Mouse (Mus musculus): Measurements from ENCODE around the gene Trmt44. TPM values are rescaled to one million over a fixed set of nuclear protein-coding genes. Genes with fewer than 3 reads are reported as not detected.

The Trmt44 gene
- total and polyA plus RNA-seq, 3 experiments = 14.3 to 16.6 TPM; not detected in 1

DNA sequence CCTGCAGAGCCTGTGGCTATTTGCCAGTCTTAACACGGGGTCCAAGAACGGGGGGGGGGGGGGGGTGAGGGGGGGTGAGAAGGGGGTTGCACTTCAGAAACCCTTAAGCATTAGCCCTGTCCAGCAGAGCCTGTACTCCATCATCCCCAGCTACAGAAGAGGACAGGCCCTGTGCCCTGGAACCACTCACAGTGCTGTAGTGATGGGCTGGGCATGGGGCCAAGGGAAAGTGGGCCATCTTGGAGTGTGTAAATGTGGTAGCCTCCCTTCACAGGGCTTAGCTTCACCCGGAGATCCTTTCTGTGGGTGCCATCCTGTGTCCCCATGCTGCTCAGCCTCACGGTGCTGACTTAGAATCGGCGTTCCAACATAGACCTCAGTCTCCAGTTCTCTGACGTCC lies 32.9 kb upstream of the Trmt44 start:
- Histone ChIP-seq H3K4me1 (ENCODE audit: control insufficient read depth in 1 of 2, insufficient read depth in 2 of 2, low read length in 2 of 2) (no peaks in the 10 kb centered on the region), H3K36me3 (ENCODE audit: control insufficient read depth in 1 of 2, insufficient read depth in 2 of 2, low read length in 2 of 2) (no peaks in the 10 kb centered on the region)
- no peak for TF ChIP-seq HCFC1 (IDR thresholded peaks at IDR 0.05; ENCODE audit: low read depth, low read length)
- no peak for TF ChIP-seq GABPA (IDR thresholded peaks at IDR 0.05; ENCODE audit: low read depth, low read length)
- TF ChIP-seq CTCF (IDR thresholded peaks at IDR 0.05 in 2 of 3, conservative IDR thresholded peaks at IDR 0.05 in 1 of 3; ENCODE audit: control insufficient read depth in 1 of 3, insufficient read depth in 1 of 3, low read depth in 2 of 3, low read length in 3 of 3, poor library complexity in 1 of 3, severe bottlenecking in 1 of 3) = no peak
- TF ChIP-seq ZMIZ1 (IDR thresholded peaks at IDR 0.05; ENCODE audit: low read depth, low read length) = no peak
- no peak for TF ChIP-seq MEF2A (IDR thresholded peaks at IDR 0.05; ENCODE audit: extremely low read depth, insufficient replicate concordance, low read depth, low read length, poor library complexity, severe bottlenecking)

GRCm38 (mm10) chr5:35606800-35607199 lies 31.9 kb upstream of the Trmt44 start:
- no peaks in the 10 kb centered on the region for H3K79me2 ChIP-seq (ENCODE audit: control insufficient read depth, insufficient read depth, low read length, poor library complexity)
- no peak overlapping the region for H3K27ac ChIP-seq (ENCODE audit: control insufficient read depth, low read depth, low read length)
- H3K27me3 ChIP-seq (ENCODE audit: control insufficient read depth in 1 of 2, insufficient read depth in 2 of 2, low read length in 2 of 2) = no peaks in the 10 kb centered on the region
- H3K4me1 ChIP-seq (ENCODE audit: control insufficient read depth in 1 of 2, insufficient read depth in 2 of 2, low read length in 2 of 2) = no peaks in the 10 kb centered on the region
- H3K36me3 ChIP-seq (ENCODE audit: control insufficient read depth in 1 of 2, insufficient read depth in 2 of 2, low read length in 2 of 2) = no peaks in the 10 kb centered on the region
- no peak overlapping the region for H3K9ac ChIP-seq (ENCODE audit: control insufficient read depth, low read depth, low read length, poor library complexity, severe bottlenecking)
- TF ChIP-seq ZMIZ1 (IDR thresholded peaks at IDR 0.05; ENCODE audit: low read depth, low read length) = no peak
- no peak for TF ChIP-seq SMC3 (IDR thresholded peaks at IDR 0.05; ENCODE audit: low read depth, low read length)
- no peak for TF ChIP-seq MYC (IDR thresholded peaks at IDR 0.05; ENCODE audit: low read depth, low read length)
- no peak for TF ChIP-seq TCF12 (IDR thresholded peaks at IDR 0.05; ENCODE audit: low read depth, low read length)
- TF ChIP-seq MXI1 (IDR thresholded peaks at IDR 0.05; ENCODE audit: low read depth, low read length) = no peak
- no peak for TF ChIP-seq POLR2AphosphoS5 (IDR thresholded peaks at IDR 0.05; ENCODE audit: borderline replicate concordance, low read depth, low read length)
- TF ChIP-seq CHD1 (IDR thresholded peaks at IDR 0.05; ENCODE audit: low read depth, low read length) = no peak
- no peak for TF ChIP-seq POLR2A (IDR thresholded peaks at IDR 0.05; ENCODE audit: control insufficient read depth in 1 of 2, insufficient read depth in 1 of 2, low read depth in 1 of 2, low read length in 2 of 2, poor library complexity in 1 of 2)
- TF ChIP-seq POLR2AphosphoS2 (IDR thresholded peaks at IDR 0.05; ENCODE audit: low read length) = no peak
- TF ChIP-seq MAZ (IDR thresholded peaks at IDR 0.05; ENCODE audit: low read depth, low read length) = no peak
- no peak for TF ChIP-seq UBTF (IDR thresholded peaks at IDR 0.05; ENCODE audit: borderline replicate concordance, insufficient read depth, low read depth, low read length)
- no peak for TF ChIP-seq NELFE (IDR thresholded peaks at IDR 0.05; ENCODE audit: low read depth, low read length)
- no peak for TF ChIP-seq RAD21 (IDR thresholded peaks at IDR 0.05; ENCODE audit: low read depth, low read length)
- no peak for TF ChIP-seq KAT2A (conservative IDR thresholded peaks at IDR 0.05; ENCODE audit: low read depth, low read length)
- TF ChIP-seq E2F4 (IDR thresholded peaks at IDR 0.05; ENCODE audit: borderline replicate concordance, low read depth, low read length) = no peak
- no peak for TF ChIP-seq ZNF384 (IDR thresholded peaks at IDR 0.05; ENCODE audit: low read depth, low read length)
- no peak for TF ChIP-seq MAX (IDR thresholded peaks at IDR 0.05; ENCODE audit: low read length)
- no peak for TF ChIP-seq MAFK (IDR thresholded peaks at IDR 0.05; ENCODE audit: borderline replicate concordance, low read depth, low read length)
- TF ChIP-seq GATA1 (IDR thresholded peaks at IDR 0.05; ENCODE audit: low read depth, low read length) = no peak
- TF ChIP-seq ZC3H11A (IDR thresholded peaks at IDR 0.05; ENCODE audit: low read depth, low read length) = no peak
- no peaks in the 10 kb centered on the region for H3K9me3 ChIP-seq (replicated peaks; ENCODE audit: insufficient read depth, low read length)
- no peak overlapping the region for H3K4me3 ChIP-seq (ENCODE audit: control insufficient read depth in 1 of 2, insufficient read depth in 1 of 2, low read depth in 2 of 2, low read length in 2 of 2)
- DNase-seq (ENCODE audit: low read depth, low spot score) = no peak

More for the DNA sequence above, 32.9 kb upstream of the Trmt44 start:
- H3K27me3 ChIP-seq (ENCODE audit: control insufficient read depth in 1 of 2, insufficient read depth in 2 of 2, low read length in 2 of 2) = no peaks in the 10 kb centered on the region
- no peak overlapping the region for H3K4me3 ChIP-seq (ENCODE audit: control insufficient read depth in 1 of 2, insufficient read depth in 1 of 2, low read depth in 2 of 2, low read length in 2 of 2)
- H3K79me2 ChIP-seq (ENCODE audit: control insufficient read depth, insufficient read depth, low read length, poor library complexity) = no peaks in the 10 kb centered on the region
- no peaks in the 10 kb centered on the region for H3K9me3 ChIP-seq (replicated peaks; ENCODE audit: insufficient read depth, low read length)
- no peak for DNase-seq (ENCODE audit: low read depth, low spot score)
- H3K9ac ChIP-seq (ENCODE audit: control insufficient read depth, low read depth, low read length, poor library complexity, severe bottlenecking) = no peak overlapping the region
- no peak overlapping the region for H3K27ac ChIP-seq (ENCODE audit: control insufficient read depth, low read depth, low read length)

Measured in MEL (cell line).